Mouse (Mus musculus): ENCODE data around the gene Chd6. TPM values are rescaled to one million over a fixed set of nuclear protein-coding genes. Genes with fewer than 3 reads are reported as not detected.

Chd6 gene
- total RNA-seq, 2 experiments from 2014 or later = 46.8 to 70.6 TPM

DNA sequence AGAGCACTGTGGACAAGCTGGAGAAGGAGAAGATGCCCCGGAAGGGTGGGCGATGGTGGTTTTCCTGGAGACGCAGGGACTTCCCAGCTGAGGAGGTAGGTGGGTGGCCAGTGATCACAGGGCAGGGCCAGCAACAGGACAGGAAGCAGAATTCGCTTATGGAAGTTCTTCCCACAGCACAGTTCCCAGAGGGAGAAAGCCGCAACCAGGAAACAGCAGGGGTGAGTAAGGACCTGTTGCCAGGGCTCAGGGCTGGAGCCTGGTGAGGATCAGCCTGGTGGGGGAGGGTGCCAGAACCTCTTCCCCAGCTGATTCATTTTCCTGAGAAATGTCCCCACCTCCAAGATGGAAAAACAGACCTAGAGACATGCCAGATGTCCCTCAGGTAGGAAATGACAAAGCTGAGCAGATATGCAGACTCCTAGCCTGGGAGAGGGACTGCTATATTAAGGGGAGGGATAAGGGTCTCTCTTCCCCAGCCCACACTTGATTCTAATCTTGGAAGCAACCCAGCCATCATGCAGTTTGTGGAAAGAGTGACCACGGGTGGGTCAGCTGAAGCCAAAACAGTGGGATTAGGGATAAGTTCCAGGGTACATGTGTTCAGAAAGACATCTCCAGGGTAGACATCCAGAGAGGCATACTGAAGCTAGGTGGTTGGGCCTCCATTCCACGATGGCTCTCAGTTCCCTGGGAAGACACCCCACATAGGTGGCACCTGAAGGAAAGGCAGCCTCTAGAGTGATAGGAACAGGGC is 207.0 kb downstream of the Chd6 start:
- no peak for DNase-seq (ENCODE audit: extremely low spot score in 1 of 2, low spot score in 1 of 2)

Other genes with a start within 250 kb of the Chd6 start
- gene Zhx3, start 236.1 kb downstream of the Chd6 start, total RNA-seq (2021) = 100 to 1,000 TPM in 1 of 2 experiments, 10 to 100 TPM in 1; 93.9 to 107 TPM
- gene Lpin3, start 228.4 kb downstream of the Chd6 start, total RNA-seq (2021) = 1 to 10 TPM in 1 of 2 experiments, under 1 TPM in 1; 0.94 to 1.1 TPM
- gene Emilin3, start 196.7 kb downstream of the Chd6 start, total RNA-seq (2021) = under 1 TPM; 0.12 to 0.14 TPM

Measured in layer of hippocampus, postnatal 25 days (tissue).